In the genomic region with DNA sequence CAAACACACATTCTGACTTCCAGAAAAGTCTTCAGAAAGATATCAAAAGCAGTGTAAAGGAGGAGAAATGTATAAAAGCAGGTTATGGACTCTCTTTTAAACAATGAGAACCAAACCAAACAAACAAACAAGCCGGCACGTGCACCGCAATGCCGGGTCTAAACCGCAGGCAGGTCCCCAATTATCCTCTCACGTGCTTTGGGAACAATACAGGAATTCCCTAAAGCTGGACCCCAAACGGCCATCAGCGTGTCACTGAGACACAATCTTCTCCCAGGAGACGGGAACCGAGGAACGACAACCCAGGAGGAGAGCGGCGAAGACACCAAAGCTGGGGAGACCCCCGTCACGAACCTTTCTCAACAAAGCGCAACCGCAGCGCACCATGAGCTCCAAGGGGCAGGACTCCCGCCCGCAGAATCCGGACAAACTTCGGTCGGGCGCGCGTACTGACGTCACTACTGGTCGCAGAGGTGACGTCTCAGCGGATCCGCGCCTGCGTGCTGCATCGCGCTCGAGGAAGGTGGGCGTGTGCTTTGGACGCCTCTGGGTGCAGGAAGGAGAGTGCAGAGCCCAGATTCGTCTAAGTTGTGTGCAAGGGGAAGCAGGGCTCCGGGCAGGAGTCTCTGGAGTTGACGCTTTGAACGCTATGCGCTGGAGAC, we compare ENCODE assay signal across 8 mouse cellular contexts. TPM values are rescaled to one million over a fixed set of nuclear protein-coding genes. Genes with fewer than 3 reads are reported as not detected.
DNase-seq lines count a peak whose midpoint lies in the region; ATAC-seq lines count a peak whose summit lies in the region.

TSS of gene Gtpbp10 (minus strand) at position 460 of the 662 bp plus-strand sequence.

- peak within 1 kb of the TSS; percentile 75 for H3K4me3 ChIP-seq in embryonic facial prominence, embryonic 10.5 days
- peak within 1 kb of the TSS; percentile 68 for H3K4me3 ChIP-seq in intestine, embryonic 15.5 days (replicated peaks)

- DNase-seq in adrenal gland, postnatal 14 days, result peak; percentile 96
- peak; percentile 94 for DNase-seq in embryonic facial prominence, embryonic 10.5 days (ENCODE audit: low spot score)
- DNase-seq in gastrocnemius, postnatal 4 days (ENCODE audit: low spot score in 2 of 2), result peak; percentile 85 to 93
- peak; percentile 93 for DNase-seq in left cerebral cortex, postnatal 14 days (ENCODE audit: low spot score in 2 of 2)
- DNase-seq in right cerebral cortex, postnatal 14 days, result peak; percentile 95
- peak; percentile 94 for DNase-seq in urinary bladder, postnatal 25 days (ENCODE audit: low spot score)

- peak within 1 kb of the TSS; percentile 67 for H3K4me2 ChIP-seq in intestine, embryonic 15.5 days (replicated peaks)

- H3K9me3 ChIP-seq in embryonic facial prominence, embryonic 10.5 days, result no peaks in the 10 kb centered on the region
- no peaks in the 10 kb centered on the region for H3K9me3 ChIP-seq in intestine, embryonic 15.5 days

- H3K36me3 ChIP-seq in embryonic facial prominence, embryonic 10.5 days (replicated peaks), result peaks cover 19% of the 10 kb centered on the region
- peaks cover 6% of the 10 kb centered on the region for H3K36me3 ChIP-seq in intestine, embryonic 15.5 days

- peak within 1 kb of the TSS; percentile 76 for H3K9ac ChIP-seq in intestine, embryonic 15.5 days

- H3K4me1 ChIP-seq in embryonic facial prominence, embryonic 10.5 days, result peaks cover 11% of the 10 kb centered on the region
- no peaks in the 10 kb centered on the region for H3K4me1 ChIP-seq in intestine, embryonic 15.5 days (replicated peaks)

- H3K27ac ChIP-seq in embryonic facial prominence, embryonic 10.5 days (replicated peaks), result peak within 1 kb of the TSS; percentile 94
- H3K27ac ChIP-seq in intestine, embryonic 15.5 days, result 0 out of 2 replicates have a peak within 1 kb of the TSS, but pooled peaks have one; percentile 54

- intact Hi-C loops in left cerebral cortex, postnatal 14 days (cut with DNase I), result loop anchor here (5.0 kb wide), 1 partner anchor 47 kb away; the partner anchor contains the start of gene Cldn12

- no peaks in the 10 kb centered on the region for H3K27me3 ChIP-seq in embryonic facial prominence, embryonic 10.5 days (replicated peaks; ENCODE audit: low read depth, poor library complexity, severe bottlenecking)
- H3K27me3 ChIP-seq in intestine, embryonic 15.5 days (replicated peaks), result no peaks in the 10 kb centered on the region

- peak; percentile 100 for ATAC-seq in intestine, embryonic 15.5 days
- peak; percentile 99 for ATAC-seq in megakaryocyte-erythroid progenitor cell, adult 5-6 weeks (replicated peaks; ENCODE audit: low FRiP score, low TSS enrichment, poor library complexity, severe bottlenecking)

- under 1% methylated on average over 43 of the region's 43 CpGs for WGBS in embryonic facial prominence, embryonic 10.5 days
- under 1% methylated on average over 43 of the region's 43 CpGs for WGBS in intestine, embryonic 15.5 days

RNA-seq across cellular contexts. Expression of gene Gtpbp10, which starts in this region (rescaled TPM):
- total RNA-seq in adrenal gland, postnatal 14 days (2021), result 15.9 and 19.4 TPM in 2 replicates
- polyA plus RNA-seq in embryonic facial prominence, embryonic 10.5 days (2016; fragmentation: Nextera tagmentation; extraction: Ambion mirVana), result 38.0 and 39.5 TPM in 2 replicates
- 1 to 10 TPM; 9.0 to 9.4 TPM for total RNA-seq in gastrocnemius, postnatal 4 days (2021)
- 29.2 and 32.5 TPM in 2 replicates for polyA plus RNA-seq in intestine, embryonic 15.5 days (2015; fragmentation: Nextera tagmentation; extraction: Ambion mirVana)
- total RNA-seq in left cerebral cortex, postnatal 14 days (2021), result 10 to 100 TPM in 1 of 2 experiments, 1 to 10 TPM in 1; 9.0 to 10.8 TPM
- total RNA-seq in megakaryocyte-erythroid progenitor cell, adult 5-6 weeks (2014; fragmentation: Nextera tagmentation), result 23.4 and 29.9 TPM in 2 replicates
- total RNA-seq in megakaryocyte-erythroid progenitor cell, adult 5-6 weeks (2017), result 28.9 and 49.6 TPM in 2 replicates

Comparison
In these comparisons a context has a peak if more than half of its experiments do, and no peak if none do; other contexts are left out.
1. Peak in every context shown above with its lines: DNase-seq, ATAC-seq, H3K4me3 ChIP-seq and H3K27ac ChIP-seq.